Mouse (Mus musculus) megakaryocyte, embryonic 14.5 days (primary cell): ENCODE data around the gene Kmt5c.

Experiments used
- FLI1 ChIP-seq: IDR thresholded peaks from 2 replicates; pipeline ENCODE4 v1.6.1; 2012; ENCODE audit warnings: low read length, inconsistent platforms, mixed read lengths
- GATA1 ChIP-seq: IDR thresholded peaks from 3 replicates; pipeline ENCODE4 v1.6.1; 2012; ENCODE audit warnings: mixed read lengths, low read length, inconsistent platforms, borderline replicate concordance

GRCm38 (mm10) chr7:4749169-4749568, 9.3 kb downstream of the Kmt5c start:
- TF ChIP-seq GATA1 (no peak), FLI1 (no peak)
